Mouse (Mus musculus): ENCODE results near the gene H2-DMb1. TPM values are rescaled to one million over a fixed set of nuclear protein-coding genes. Genes with fewer than 3 reads are reported as not detected.

H2-DMb1 gene
- polyA plus RNA-seq, 2 experiments, result 0.79 to 1.2 TPM

DNA sequence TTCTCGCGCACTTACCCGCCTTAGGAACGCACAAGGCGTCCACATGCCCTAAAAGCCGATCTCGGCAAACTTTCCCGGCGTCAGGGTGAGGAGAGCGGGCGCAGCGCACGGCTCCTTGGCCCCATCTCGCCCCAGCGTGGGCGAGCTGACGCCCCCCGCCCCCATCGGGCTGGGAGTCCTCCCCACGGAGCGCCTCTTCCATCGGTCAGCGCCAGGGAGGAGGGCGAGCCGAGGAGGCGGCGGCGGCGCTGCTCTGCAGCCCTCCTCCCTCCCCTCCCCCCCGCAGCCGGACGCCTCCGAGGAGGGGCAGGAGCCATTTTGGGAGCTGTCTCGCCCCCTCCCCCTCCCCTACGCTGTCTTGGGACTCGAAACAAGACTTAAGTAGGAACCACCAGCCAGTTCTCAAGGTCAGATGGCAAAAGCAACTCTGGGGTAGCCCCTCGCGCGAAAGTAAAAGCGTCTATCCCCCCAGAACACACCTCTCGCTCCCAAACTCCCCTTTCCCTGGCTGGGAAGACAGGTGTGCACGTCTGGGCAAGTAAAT, 32.6 kb upstream of the H2-DMb1 start:
- Histone ChIP-seq H3K9ac (replicated peaks) (peak overlapping the region; percentile 99), H3K27me3 (ENCODE audit: control insufficient read depth, insufficient read depth, low read length) (no peaks in the 10 kb centered on the region), H3K36me3 (replicated peaks; ENCODE audit: control insufficient read depth, insufficient read depth, low read depth) (peaks cover 35% of the 10 kb centered on the region), H3K4me1 (replicated peaks; ENCODE audit: control insufficient read depth in 2 of 2, insufficient read depth in 2 of 2, low read length in 1 of 2) (peaks cover 16 to 22% of the 10 kb centered on the region in 2 experiments), H3K4me2 (ENCODE audit: low read depth) (peak overlapping the region; percentile 100), H3K4me3 (ENCODE audit: insufficient read depth in 1 of 2, low read depth in 2 of 2, low read length in 2 of 2) (peak overlapping the region; percentile 88 to 96), H3K9me3 (ENCODE audit: control insufficient read depth, low read length) (no peaks in the 10 kb centered on the region), H3K27ac (peak overlapping the region; percentile 99)
- DNase-seq (ENCODE audit: low read depth in 3 of 3, low spot score in 3 of 3), result peak; percentile 57 to 66 (median 61)
- WGBS (ENCODE audit: insufficient replicate concordance), result under 1% methylated on average over 40 of the region's 42 CpGs
- ATAC-seq (ENCODE audit: insufficient read depth), result peak; percentile 9; the same call in 1 of the 2 replicates
- no peak for TF ChIP-seq CTCF (IDR thresholded peaks at IDR 0.05; ENCODE audit: low read depth)
- TF ChIP-seq EP300 (IDR thresholded peaks at IDR 0.05; ENCODE audit: low read depth), result no peak

GRCm38 (mm10) chr17:34120814-34121171, 32.1 kb upstream of the H2-DMb1 start:
- under 1% methylated on average over 31 of the region's 31 CpGs for WGBS (ENCODE audit: insufficient replicate concordance)
- peak; percentile 65 to 76 (median 74) for DNase-seq (ENCODE audit: low read depth in 3 of 3, low spot score in 3 of 3)
- TF ChIP-seq EP300 (IDR thresholded peaks at IDR 0.05; ENCODE audit: low read depth) (peak; percentile 45; the same call in 1 of the 2 replicates), CTCF (IDR thresholded peaks at IDR 0.05; ENCODE audit: low read depth) (peak; percentile 60)
- peak; percentile 25 for ATAC-seq (ENCODE audit: insufficient read depth)
- Histone ChIP-seq H3K9ac (replicated peaks) (peak overlapping the region; percentile 99), H3K4me2 (ENCODE audit: low read depth) (peak overlapping the region; percentile 100), H3K9me3 (ENCODE audit: control insufficient read depth, low read length) (no peaks in the 10 kb centered on the region), H3K27ac (peak overlapping the region; percentile 99), H3K36me3 (replicated peaks; ENCODE audit: control insufficient read depth, insufficient read depth, low read depth) (peaks cover 30% of the 10 kb centered on the region), H3K4me1 (replicated peaks; ENCODE audit: control insufficient read depth in 2 of 2, insufficient read depth in 2 of 2, low read length in 1 of 2) (peaks cover 16 to 22% of the 10 kb centered on the region in 2 experiments), H3K27me3 (ENCODE audit: control insufficient read depth, insufficient read depth, low read length) (no peaks in the 10 kb centered on the region), H3K4me3 (ENCODE audit: insufficient read depth in 1 of 2, low read depth in 2 of 2, low read length in 2 of 2) (peak overlapping the region; percentile 88 to 96)

GRCm38 (mm10) chr17:34121172-34121878, 31.5 kb upstream of the H2-DMb1 start:
- peaks cover 16 to 22% of the 10 kb centered on the region in 2 experiments for H3K4me1 ChIP-seq (replicated peaks; ENCODE audit: control insufficient read depth in 2 of 2, insufficient read depth in 2 of 2, low read length in 1 of 2)
- peak overlapping the region; percentile 88 to 96 for H3K4me3 ChIP-seq (ENCODE audit: insufficient read depth in 1 of 2, low read depth in 2 of 2, low read length in 2 of 2)
- no peak for ATAC-seq (ENCODE audit: insufficient read depth)
- TF ChIP-seq CTCF (IDR thresholded peaks at IDR 0.05; ENCODE audit: low read depth) (no peak), EP300 (IDR thresholded peaks at IDR 0.05; ENCODE audit: low read depth) (no peak)
- peak in 1 of 3 experiments; percentile 48 for DNase-seq (ENCODE audit: low read depth in 3 of 3, low spot score in 3 of 3)
- H3K9me3 ChIP-seq (ENCODE audit: control insufficient read depth, low read length), result no peaks in the 10 kb centered on the region
- H3K9ac ChIP-seq (replicated peaks), result peak overlapping the region; percentile 99
- peaks cover 25% of the 10 kb centered on the region for H3K36me3 ChIP-seq (replicated peaks; ENCODE audit: control insufficient read depth, insufficient read depth, low read depth)
- no peaks in the 10 kb centered on the region for H3K27me3 ChIP-seq (ENCODE audit: control insufficient read depth, insufficient read depth, low read length)
- under 1% methylated on average over 34 of the region's 35 CpGs for WGBS (ENCODE audit: insufficient replicate concordance)
- H3K4me2 ChIP-seq (ENCODE audit: low read depth), result peak overlapping the region; percentile 100
- peak overlapping the region; percentile 99 for H3K27ac ChIP-seq

GRCm38 (mm10) chr17:34121879-34122187, 31.0 kb upstream of the H2-DMb1 start:
- Histone ChIP-seq H3K4me2 (ENCODE audit: low read depth) (peak overlapping the region; percentile 100), H3K27ac (peak overlapping the region; percentile 99), H3K27me3 (ENCODE audit: control insufficient read depth, insufficient read depth, low read length) (no peaks in the 10 kb centered on the region), H3K9me3 (ENCODE audit: control insufficient read depth, low read length) (no peaks in the 10 kb centered on the region), H3K36me3 (replicated peaks; ENCODE audit: control insufficient read depth, insufficient read depth, low read depth) (peaks cover 20% of the 10 kb centered on the region), H3K4me3 (ENCODE audit: insufficient read depth in 1 of 2, low read depth in 2 of 2, low read length in 2 of 2) (peak overlapping the region; percentile 88 to 96), H3K9ac (replicated peaks) (peak overlapping the region; percentile 99), H3K4me1 (replicated peaks; ENCODE audit: control insufficient read depth in 2 of 2, insufficient read depth in 2 of 2, low read length in 1 of 2) (peaks cover 14 to 16% of the 10 kb centered on the region in 2 experiments)
- DNase-seq (ENCODE audit: low read depth in 3 of 3, low spot score in 3 of 3) (peak in 1 of 3 experiments; percentile 55), ATAC-seq (ENCODE audit: insufficient read depth) (no peak)
- no peak for TF ChIP-seq CTCF (IDR thresholded peaks at IDR 0.05; ENCODE audit: low read depth)
- no peak for TF ChIP-seq EP300 (IDR thresholded peaks at IDR 0.05; ENCODE audit: low read depth)
- WGBS (ENCODE audit: insufficient replicate concordance), result 0% methylated on average over 8 of the region's 10 CpGs

Data from liver, embryonic 14.5 days (tissue).